ENCODE assay signal across 18 mouse cellular contexts in genomic region chr9:113941103-113941805, GRCm38 (mm10). TPM values are rescaled to one million over a fixed set of nuclear protein-coding genes. Genes with fewer than 3 reads are reported as not detected.
DNase-seq lines count a peak whose midpoint lies in the region; ATAC-seq and TF ChIP-seq lines count a peak whose summit lies in the region.
"Had no signal": no experiment of that assay in that cellular context is flagged by ENCODE, and none has a peak within 500 bp of the region (broad histone marks: within the 10 kb centered on the region; RNA-seq: fewer than 3 reads in every experiment).

No protein-coding gene starts in this region.

- DNase-seq in 416B (ENCODE audit: low read depth) (peak; percentile 28), G1E (ENCODE audit: low spot score) (peak; percentile 60)
- no peak for DNase-seq in layer of hippocampus, postnatal 10 days (ENCODE audit: low spot score in 2 of 2)
- no peak for DNase-seq in thymus, adult 2 months
- DNase-seq in gastrocnemius, postnatal 14 days = no peak
- DNase-seq in thymus, postnatal 10 days (ENCODE audit: low spot score in 2 of 2) = no peak
- DNase-seq: adrenal gland, postnatal 25 days; cerebellum, adult 18-20 months; gastrocnemius, adult 2 months; heart, postnatal 10 days; lung, postnatal 14 days had no signal

- peak overlapping the region; percentile 55 for H3K4me2 ChIP-seq in liver, embryonic 16.5 days (ENCODE audit: low read depth, low read length)
- H3K4me2 ChIP-seq: kidney, embryonic 15.5 days; midbrain, embryonic 15.5 days; neural tube, embryonic 13.5 days had no signal

- H3K4me1 ChIP-seq in G1E (ENCODE audit: insufficient read depth, low read depth, low read length) = peaks cover 68% of the 10 kb centered on the region
- peaks cover 59% of the 10 kb centered on the region for H3K4me1 ChIP-seq in liver, embryonic 16.5 days (ENCODE audit: control insufficient read depth, low read depth, low read length)
- H3K4me1 ChIP-seq in thymus, adult 2 months (replicated peaks; ENCODE audit: control insufficient read depth, insufficient read depth, low read length) = 0 out of 2 replicates have a peak, but pooled peaks cover 6% of the 10 kb centered on the region
- H3K4me1 ChIP-seq: limb, embryonic 10.5 days had no signal

- no peak overlapping the region; the same call in 1 of the 2 replicates for H3K4me3 ChIP-seq in G1E (ENCODE audit: low read depth, low read length)
- H3K4me3 ChIP-seq in liver, embryonic 16.5 days (ENCODE audit: low read depth, low read length) = peak overlapping the region; percentile 37
- H3K4me3 ChIP-seq in thymus, adult 2 months (ENCODE audit: control insufficient read depth, insufficient read depth, low read length) = no peak overlapping the region
- H3K4me3 ChIP-seq: gastrocnemius, adult 2 months; kidney, embryonic 15.5 days; limb, embryonic 10.5 days; midbrain, embryonic 15.5 days; neural tube, embryonic 13.5 days had no signal

- peak overlapping the region; percentile 9 for H3K9ac ChIP-seq in liver, embryonic 16.5 days (ENCODE audit: low read depth, low read length)
- H3K9ac ChIP-seq: kidney, embryonic 15.5 days; midbrain, embryonic 15.5 days; neural tube, embryonic 13.5 days had no signal

- WGBS in liver, embryonic 16.5 days (ENCODE audit: insufficient replicate concordance) = 25% methylated on average over 3 of the region's 3 CpGs
- WGBS in thymus, adult 2 months = 91% methylated on average over 3 of the region's 3 CpGs

- H3K9me3 ChIP-seq in G1E (replicated peaks) = no peaks in the 10 kb centered on the region
- H3K9me3 ChIP-seq in liver, embryonic 16.5 days (replicated peaks; ENCODE audit: control insufficient read depth, low read length) = no peaks in the 10 kb centered on the region
- H3K9me3 ChIP-seq: kidney, embryonic 15.5 days; limb, embryonic 10.5 days; midbrain, embryonic 15.5 days; neural tube, embryonic 13.5 days had no signal

- TF ChIP-seq POLR2A in thymus, adult 2 months (IDR thresholded peaks at IDR 0.05; ENCODE audit: control insufficient read depth, extremely low read depth, insufficient read depth, low read length, poor library complexity) = no peak

- H3K27me3 ChIP-seq in G1E (ENCODE audit: insufficient read depth, low read length) = no peaks in the 10 kb centered on the region
- no peaks in the 10 kb centered on the region for H3K27me3 ChIP-seq in liver, embryonic 16.5 days (ENCODE audit: control insufficient read depth, insufficient read depth, low read depth, low read length)
- H3K27me3 ChIP-seq in thymus, adult 2 months (ENCODE audit: control insufficient read depth, insufficient read depth, low read length) = no peaks in the 10 kb centered on the region
- H3K27me3 ChIP-seq: kidney, embryonic 15.5 days; midbrain, embryonic 15.5 days; neural tube, embryonic 13.5 days had no signal

- intact Hi-C loops in gastrocnemius, postnatal 14 days (cut with DNase I; ENCODE audit: low total_unique reads) = no loop called here

- ATAC-seq in G1E (ENCODE audit: extremely low read depth, insufficient number of reproducible peaks, low FRiP score, poor library complexity, severe bottlenecking) = peak; percentile 83
- peak; percentile 85 for ATAC-seq in granulocyte monocyte progenitor cell, adult 5-6 weeks (replicated peaks; ENCODE audit: poor library complexity, severe bottlenecking)
- peak; percentile 94 for ATAC-seq in liver, embryonic 16.5 days (ENCODE audit: low read depth)
- ATAC-seq: hindbrain, postnatal 0 days; midbrain, embryonic 15.5 days had no signal

- peak overlapping the region; percentile 93 for H3K27ac ChIP-seq in liver, embryonic 16.5 days (ENCODE audit: low read length)
- H3K27ac ChIP-seq in thymus, adult 2 months (ENCODE audit: control insufficient read depth, insufficient read depth, low read length) = no peak overlapping the region
- H3K27ac ChIP-seq: gastrocnemius, adult 2 months; hindbrain, postnatal 0 days; kidney, embryonic 15.5 days; limb, embryonic 10.5 days; midbrain, embryonic 15.5 days; neural tube, embryonic 13.5 days had no signal

- peaks cover 71% of the 10 kb centered on the region for H3K36me3 ChIP-seq in G1E (replicated peaks)
- H3K36me3 ChIP-seq in liver, embryonic 16.5 days (ENCODE audit: control insufficient read depth, insufficient read depth) = peaks cover 8% of the 10 kb centered on the region
- peaks cover 14% of the 10 kb centered on the region; the same call in 1 of the 2 replicates for H3K36me3 ChIP-seq in thymus, adult 2 months (ENCODE audit: control insufficient read depth, insufficient read depth, low read length)

- TF ChIP-seq CTCF in G1E (IDR thresholded peaks at IDR 0.05; ENCODE audit: low read depth, low read length) = no peak
- TF ChIP-seq CTCF in thymus, adult 2 months (IDR thresholded peaks at IDR 0.05; ENCODE audit: borderline replicate concordance, control insufficient read depth, extremely low read depth, insufficient read depth, low read length, poor library complexity) = no peak

RNA-seq across cellular contexts. Expression of gene Ubp1, which starts 10.5 kb away (rescaled TPM):
- total RNA-seq in G1E (2014; fragmentation: Nextera tagmentation) = 147 and 169 TPM in 2 replicates
- 65.6 and 76.7 TPM in 2 replicates for total RNA-seq in G1E (2017)
- 50.3 and 75.0 TPM in 2 replicates for polyA plus RNA-seq in G1E (2012)
- total RNA-seq in granulocyte monocyte progenitor cell, adult 5-6 weeks (2014; fragmentation: Nextera tagmentation) = 65.3 and 72.3 TPM in 2 replicates
- total RNA-seq in granulocyte monocyte progenitor cell, adult 5-6 weeks (2017) = 52.0 and 66.7 TPM in 2 replicates
- 41.9 and 42.0 TPM in 2 replicates for polyA plus RNA-seq in liver, embryonic 16.5 days (2015; fragmentation: Nextera tagmentation; extraction: Ambion mirVana)
- total RNA-seq in layer of hippocampus, postnatal 10 days (2021) = 10 to 100 TPM; 67.8 to 73.4 TPM
- polyA plus RNA-seq in thymus, adult 2 months (2012; rRNA removed) = 101 TPM in 2 replicates
- total RNA-seq in gastrocnemius, postnatal 14 days (2021) = 10 to 100 TPM; 16.0 to 16.2 TPM

Comparison
In these comparisons a context has a peak if more than half of its experiments do, and no peak if none do; other contexts are left out.
1. DNase-seq: peak in 416B (single experiment) and G1E (single experiment); none in layer of hippocampus, postnatal 10 days (0 of 2), thymus, adult 2 months (single experiment), gastrocnemius, postnatal 14 days (single experiment) and thymus, postnatal 10 days (0 of 2).
2. Peak in every context shown above with its lines, with median percentiles within 50 percentile points of each other: ATAC-seq.